Mouse (Mus musculus): Measurements from ENCODE around the gene Cyp2j9. TPM values are rescaled to one million over a fixed set of nuclear protein-coding genes. Genes with fewer than 3 reads are reported as not detected.

The Cyp2j9 gene
- 14.0 TPM for polyA plus RNA-seq (2014; fragmentation: Illumina TruSeq; extraction: RNeasy Lipid Tissue Mini Kit (QIAGEN cat#74804); ENCODE audit: low read depth, low replicate concordance)

DNA sequence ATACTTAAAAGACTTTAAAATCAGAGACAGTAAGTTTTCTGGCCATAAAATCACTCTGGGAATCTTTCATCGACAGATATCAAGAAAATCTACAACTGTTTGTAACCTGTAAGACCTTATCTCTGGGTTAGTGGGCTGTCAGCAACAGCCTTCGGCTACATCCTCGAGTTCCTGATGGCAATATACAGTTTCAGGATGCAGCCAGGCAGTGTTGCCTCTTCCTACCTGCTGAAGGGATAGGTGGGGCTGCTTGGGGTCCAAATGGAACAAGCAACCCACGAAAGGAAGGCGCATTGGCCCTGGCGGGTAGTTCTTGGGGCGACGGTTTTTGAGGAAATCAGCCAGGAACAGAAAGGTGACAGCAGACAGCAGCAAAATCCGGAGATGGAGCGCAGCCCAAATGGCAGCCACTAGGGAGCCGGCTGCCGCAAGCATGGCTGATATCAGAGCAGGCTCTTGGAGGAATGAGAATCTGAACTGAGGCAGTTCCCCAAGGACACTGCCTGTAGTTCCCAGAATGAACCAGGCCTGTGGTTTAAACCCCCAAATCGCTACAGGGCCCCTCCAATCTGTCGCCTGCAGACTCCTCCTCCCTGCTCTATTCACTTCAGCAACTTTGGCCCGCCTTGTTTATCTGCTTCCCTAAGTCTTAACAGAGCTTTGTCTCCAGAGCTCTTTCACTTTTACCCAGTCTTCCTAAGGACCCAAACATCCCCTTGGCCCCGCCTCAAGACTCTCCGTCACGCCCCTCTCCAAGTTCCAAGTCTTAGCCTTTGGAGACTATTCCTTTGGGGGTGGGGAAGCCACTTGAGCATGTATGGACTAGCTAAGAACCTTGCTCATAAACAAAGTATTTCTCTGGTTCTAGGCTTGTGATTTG lies at the start of gene Cyp2j9:
Gene Cyp2j9, minus strand, starts transcription at position 668 of the 880 bp plus-strand sequence.

DNA sequence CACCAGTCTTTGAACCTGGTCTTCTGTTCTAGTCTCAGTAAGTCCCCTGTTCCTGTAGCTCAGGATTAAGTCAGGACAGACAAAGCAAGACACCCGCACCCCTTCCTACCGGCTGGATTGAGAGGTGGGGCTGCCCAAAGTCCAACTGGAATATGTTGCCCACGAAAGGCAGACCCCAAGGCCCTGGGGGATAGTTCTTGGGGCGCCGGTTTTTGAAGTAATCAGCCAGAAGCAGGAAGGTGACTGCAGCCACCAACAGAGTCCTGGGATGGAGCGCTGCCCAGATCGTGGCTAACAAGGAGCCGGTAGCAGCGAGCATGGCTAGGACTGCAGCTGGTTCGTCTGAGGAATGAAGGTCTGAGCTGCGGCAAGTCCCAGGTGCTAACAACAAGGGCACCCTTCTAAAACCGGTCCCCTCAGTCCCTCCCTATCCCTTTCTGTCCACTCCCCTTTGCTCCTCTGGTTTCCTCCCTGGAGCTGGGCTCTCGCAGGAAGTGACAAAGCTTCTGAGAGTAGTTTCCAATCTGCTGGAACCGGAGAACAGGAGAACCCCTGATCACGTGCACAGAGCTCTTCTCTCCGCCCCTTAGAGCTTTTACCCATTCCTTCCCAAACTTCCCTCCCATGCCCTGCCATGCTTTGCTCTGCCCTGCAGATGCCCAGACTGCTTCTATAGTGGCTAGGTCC lies 38.1 kb downstream of the Cyp2j9 start, which contains the start of gene Cyp2j6:
Gene Cyp2j6, minus strand, starts transcription at position 529 of the 687 bp plus-strand sequence.

Other genes starting within 250 kb of the Cyp2j9 start
- gene Cyp2j11, start 242.9 kb downstream of the Cyp2j9 start, polyA plus RNA-seq (2014; fragmentation: Illumina TruSeq; extraction: RNeasy Lipid Tissue Mini Kit (QIAGEN cat#74804); ENCODE audit: low read depth, low replicate concordance) = 745 TPM
- gene Cyp2j8, start 84.2 kb downstream of the Cyp2j9 start, polyA plus RNA-seq (2014; fragmentation: Illumina TruSeq; extraction: RNeasy Lipid Tissue Mini Kit (QIAGEN cat#74804); ENCODE audit: low read depth, low replicate concordance) = 0.89 TPM
- gene Cyp2j6, start 37.9 kb downstream of the Cyp2j9 start, polyA plus RNA-seq (2014; fragmentation: Illumina TruSeq; extraction: RNeasy Lipid Tissue Mini Kit (QIAGEN cat#74804); ENCODE audit: low read depth, low replicate concordance) = 75.6 TPM
- 2,630 TPM for gene Cyp2j5, start 72.6 kb upstream of the Cyp2j9 start, polyA plus RNA-seq (2014; fragmentation: Illumina TruSeq; extraction: RNeasy Lipid Tissue Mini Kit (QIAGEN cat#74804); ENCODE audit: low read depth, low replicate concordance)
- not detected for gene Gm12695, start 193.6 kb upstream of the Cyp2j9 start, polyA plus RNA-seq (2014; fragmentation: Illumina TruSeq; extraction: RNeasy Lipid Tissue Mini Kit (QIAGEN cat#74804); ENCODE audit: low read depth, low replicate concordance)